Mouse (Mus musculus): Measurements from ENCODE around the gene Sympk.

- no peak for TF ChIP-seq EP300 (IDR thresholded peaks at IDR 0.05; ENCODE audit: low read depth)
- TF ChIP-seq CTCF (IDR thresholded peaks at IDR 0.05; ENCODE audit: low read depth) = no peak
These were observed 33.4 kb upstream of the Sympk start, which contains the start of gene Mypop for GRCm38 (mm10) chr7:18990601-18991295.

Measured in heart, postnatal 0 days (tissue).